Mouse (Mus musculus) small intestine, adult 2 months (tissue): ENCODE measurements around the gene Tmco2. TPM values are rescaled to one million over a fixed set of nuclear protein-coding genes. Genes with fewer than 3 reads are reported as not detected.
A peak's percentile ranks its signal among the peaks of the same experiment; 100 is the strongest.
"Not testable (repeated sequence)": the region's sequence is repeated elsewhere in the genome, so short reads cannot be mapped to it uniquely, and the experiment has no call there.

Experiments used
- H3K27ac ChIP-seq: fragments of 200-500 bp; 2 replicates; pipeline ENCODE4 v1.5.1; 2012; ENCODE audit warnings: low read depth, low read length, control low read depth, inconsistent platforms; ENCODE audit not compliant: insufficient read depth
- H3K27me3 ChIP-seq: fragments of 200-500 bp; 2 replicates; pipeline ENCODE4 v1.6.1; 2012; ENCODE audit warnings: mild to moderate bottlenecking, moderate library complexity, low read length, inconsistent platforms; ENCODE audit not compliant: control insufficient read depth, insufficient read depth
- H3K36me3 ChIP-seq: fragments of 200-500 bp; 2 replicates; pipeline ENCODE4 v1.6.1; 2012; ENCODE audit warnings: mild to moderate bottlenecking, low read length, control low read depth, inconsistent platforms; ENCODE audit not compliant: control insufficient read depth, insufficient read depth
- H3K4me1 ChIP-seq: fragments of 200-500 bp; 2 replicates; pipeline ENCODE4 v1.6.1; 2012; ENCODE audit warnings: low read length, inconsistent platforms, mixed read lengths; ENCODE audit not compliant: control insufficient read depth, insufficient read depth, insufficient read length
- H3K4me3 ChIP-seq: fragments of 200-500 bp; 2 replicates; pipeline ENCODE4 v1.5.1; 2012; ENCODE audit warnings: low read depth, mild to moderate bottlenecking, control low read depth, inconsistent platforms, low read length, moderate library complexity
- CTCF ChIP-seq: fragments of 200-500 bp; IDR thresholded peaks from 2 replicates; pipeline ENCODE4 v1.5.1; 2012; ENCODE audit warnings: low read depth, mild to moderate bottlenecking, control low read depth, inconsistent platforms, low read length, moderate library complexity, mixed read lengths; ENCODE audit not compliant: insufficient replicate concordance, insufficient read length; ENCODE audit errors: extremely low read depth
- POLR2A ChIP-seq: fragments of 200-500 bp; IDR thresholded peaks from 2 replicates; pipeline ENCODE4 v1.6.1; 2012; ENCODE audit warnings: low read depth, mild to moderate bottlenecking, control low read depth, inconsistent platforms, low read length, moderate library complexity
- WGBS: fragments of 180-500 bp; shearing (Covaris S2); methylation state at CpG from one replicate; pipeline ENCODE4 v1.1.7; 2018; 5-methylcytosine and 5-hydroxymethylcytosine counted together
- polyA plus RNA-seq: library from polyadenylated mRNA; depleted of rRNA; stranded (reverse); fragments of >200 nt; gene quantifications from 2 replicates; pipeline ENCODE4 v1.2.3, GENCODE M21; 2012; rRNA removed

Tmco2 gene
- polyA plus RNA-seq, 1 experiment, result not detected

DNA sequence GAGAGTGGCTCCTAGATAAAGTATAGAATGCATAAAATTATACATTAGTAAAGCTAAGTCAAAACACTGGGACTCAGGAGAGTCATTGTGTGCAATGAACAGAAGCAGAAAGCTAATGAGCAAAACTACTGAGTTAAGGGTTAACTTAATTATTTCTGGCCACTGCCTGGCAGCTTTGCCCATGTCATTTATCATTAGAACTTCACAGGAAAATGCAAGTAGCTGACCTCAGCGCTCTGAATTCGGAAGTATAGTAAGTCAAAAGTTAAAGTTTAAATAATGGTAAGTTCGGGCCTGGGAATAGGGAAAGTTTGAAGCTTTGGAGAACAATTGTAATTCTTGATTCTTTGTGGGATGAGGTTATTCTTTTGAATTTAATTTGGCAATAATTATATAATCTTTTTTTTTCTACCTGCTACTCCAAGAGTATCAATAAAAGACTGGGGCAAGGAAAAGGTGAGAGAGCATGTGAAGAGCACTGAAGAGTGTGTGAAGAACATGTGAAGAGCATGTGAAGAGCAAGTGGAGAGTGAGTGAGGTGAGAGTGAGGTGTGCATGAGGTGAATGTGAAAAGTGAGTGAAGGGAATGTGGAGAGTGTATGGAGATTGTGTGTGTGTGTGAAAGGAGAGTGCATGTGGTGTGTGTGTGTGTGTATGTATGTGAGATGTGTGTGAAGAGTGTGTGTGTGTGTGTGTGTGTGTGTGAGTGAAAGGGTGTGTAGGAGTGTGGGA lies 30.9 kb downstream of the Tmco2 start:
- Histone ChIP-seq H3K36me3 (peaks cover 35% of the 10 kb centered on the region), H3K4me3 (no peak overlapping the region), H3K27me3 (no peaks in the 10 kb centered on the region), H3K4me1 (no peaks in the 10 kb centered on the region), H3K27ac (no peak overlapping the region)
- 72% methylated on average over 3 of the region's 3 CpGs for WGBS
- no peak for TF ChIP-seq CTCF
- no peak for TF ChIP-seq POLR2A

DNA sequence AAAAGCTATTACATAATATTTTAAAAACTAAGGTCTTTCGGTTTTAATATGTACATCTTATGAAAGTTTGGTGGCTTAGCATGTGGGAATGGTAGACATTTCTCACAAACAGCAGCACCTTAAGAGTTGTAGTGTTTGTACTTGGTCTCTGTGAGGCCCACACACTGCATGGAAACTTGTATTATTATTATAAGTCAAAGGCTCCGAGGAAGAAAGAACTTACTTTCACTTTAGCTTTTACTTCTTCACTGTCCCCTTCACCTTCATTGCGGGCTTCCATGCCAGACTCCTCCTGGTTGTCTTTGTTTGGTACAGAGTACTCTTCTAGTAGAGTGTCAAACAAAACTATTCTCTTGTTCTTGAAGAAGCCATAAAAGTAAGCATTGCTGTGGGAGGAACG lies 34.8 kb downstream of the Tmco2 start:
- H3K27ac ChIP-seq, result no peak overlapping the region
- H3K4me1 ChIP-seq, result no peaks in the 10 kb centered on the region
- WGBS, result 73% methylated on average over 4 of the region's 4 CpGs
- no peaks in the 10 kb centered on the region for H3K27me3 ChIP-seq
- TF ChIP-seq POLR2A, result no peak
- TF ChIP-seq CTCF, result no peak
- H3K4me3 ChIP-seq, result no peak overlapping the region
- H3K36me3 ChIP-seq, result peaks cover 20% of the 10 kb centered on the region

DNA sequence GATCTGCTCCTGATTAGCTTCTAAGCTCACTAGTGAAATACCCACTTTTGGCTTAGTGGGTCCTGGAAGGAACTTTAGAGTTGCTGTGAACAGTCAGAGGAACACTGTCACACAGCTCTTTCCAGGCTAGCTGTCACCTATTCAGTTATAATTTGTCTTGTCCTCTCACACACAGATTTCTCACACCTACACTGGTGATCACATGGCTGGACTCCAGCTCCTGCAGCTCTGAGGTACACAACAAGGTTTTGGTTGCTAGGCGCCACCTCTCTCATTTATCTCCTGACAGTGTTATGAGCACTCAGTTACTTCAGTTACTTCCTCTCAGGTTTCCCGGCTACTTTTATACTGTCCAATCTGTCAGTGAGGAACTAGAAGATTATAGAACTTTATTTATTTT lies 43.7 kb downstream of the Tmco2 start:
- peaks cover 29% of the 10 kb centered on the region for H3K36me3 ChIP-seq
- TF ChIP-seq CTCF (no peak), POLR2A (no peak)
- no peak overlapping the region for H3K27ac ChIP-seq
- no peaks in the 10 kb centered on the region for H3K4me1 ChIP-seq
- 58% methylated on average over 2 of the region's 2 CpGs for WGBS
- H3K4me3 ChIP-seq, result no peak overlapping the region
- no peaks in the 10 kb centered on the region for H3K27me3 ChIP-seq

DNA sequence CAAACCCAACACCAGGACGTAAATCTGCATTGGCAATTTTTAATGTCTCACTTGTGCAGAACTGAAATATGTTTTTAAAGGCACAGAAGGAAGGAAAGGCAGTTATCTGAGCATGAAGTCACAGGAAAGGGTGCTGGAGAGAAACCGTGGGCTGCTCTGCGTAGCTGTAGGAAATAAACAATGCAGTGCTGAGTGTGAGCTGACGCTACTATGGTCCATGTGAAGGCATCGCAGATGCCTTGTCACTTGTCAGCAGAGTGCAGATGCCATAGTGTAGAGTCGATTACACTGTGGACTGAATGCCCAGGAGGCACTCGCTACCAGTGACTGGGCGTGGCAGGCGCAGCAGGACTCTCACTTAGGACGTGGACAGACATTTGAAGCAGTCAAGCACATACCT lies 49.8 kb downstream of the Tmco2 start:
- H3K4me1 ChIP-seq, H3K27ac ChIP-seq, H3K27me3 ChIP-seq, H3K4me3 ChIP-seq: not testable (repeated sequence)
- H3K36me3 ChIP-seq, result peaks cover 17% of the 10 kb centered on the region
- WGBS, result 85% methylated on average over 10 of the region's 10 CpGs

DNA sequence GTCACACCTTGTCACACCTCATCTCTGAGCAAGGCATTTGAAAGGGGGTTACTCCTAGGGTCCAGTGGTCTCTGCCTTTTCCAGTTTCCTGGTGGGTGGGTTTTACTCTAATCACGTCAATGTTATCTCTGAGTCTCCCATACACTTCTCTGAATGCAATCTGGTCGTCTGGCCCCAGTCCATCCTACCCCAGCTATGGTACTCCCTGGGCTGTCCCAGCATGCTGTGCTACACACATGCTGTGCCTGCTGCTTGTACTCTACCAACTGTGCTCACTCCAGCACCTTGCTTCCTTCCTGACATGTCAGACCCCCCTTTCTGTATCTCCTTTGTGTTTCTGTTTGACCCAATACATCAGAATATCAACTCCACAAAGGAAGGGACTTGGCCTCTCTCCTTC lies 52.0 kb downstream of the Tmco2 start:
- Histone ChIP-seq H3K36me3 (peaks cover 12% of the 10 kb centered on the region), H3K27me3 (peaks cover 7% of the 10 kb centered on the region), H3K4me1 (no peaks in the 10 kb centered on the region), H3K27ac (no peak overlapping the region), H3K4me3 (no peak overlapping the region)
- WGBS, result 42% methylated on average over 2 of the region's 2 CpGs
- TF ChIP-seq POLR2A (no peak), CTCF (no peak)

DNA sequence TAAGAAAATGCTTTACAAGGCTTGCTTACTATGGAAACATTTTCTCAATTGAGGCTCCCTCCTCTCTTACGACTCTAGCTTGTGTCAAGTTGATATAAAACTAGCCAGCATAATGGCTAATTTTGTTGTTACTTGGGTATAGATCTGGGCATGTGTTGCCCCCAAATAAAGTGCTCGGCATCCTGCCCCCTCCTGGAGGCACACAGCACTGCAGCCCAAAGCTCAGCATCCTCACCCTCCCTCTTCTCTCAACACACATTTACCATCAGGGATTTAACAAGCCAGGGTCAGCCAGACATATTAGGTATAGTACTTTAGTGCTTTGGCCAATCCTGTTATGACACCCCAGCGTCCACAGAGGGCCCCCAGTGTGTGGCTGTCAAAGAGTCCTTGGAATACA lies 52.7 kb downstream of the Tmco2 start:
- H3K4me1 ChIP-seq, result no peaks in the 10 kb centered on the region
- TF ChIP-seq POLR2A (no peak), CTCF (peak; percentile 56; the same call in 1 of the 2 replicates)
- peaks cover 11% of the 10 kb centered on the region for H3K36me3 ChIP-seq
- H3K4me3 ChIP-seq, result no peak overlapping the region
- no peak overlapping the region for H3K27ac ChIP-seq
- WGBS, result 39% methylated on average over 3 of the region's 3 CpGs
- peaks cover 7% of the 10 kb centered on the region for H3K27me3 ChIP-seq

Other genes with a start within 250 kb of the Tmco2 start
- gene Exo5, start 184.2 kb downstream of the Tmco2 start, polyA plus RNA-seq, result 1.3 and 2.8 TPM in 2 replicates
- gene Zfp69, start 157.5 kb downstream of the Tmco2 start, polyA plus RNA-seq, result 0.60 and 1.8 TPM in 2 replicates
- gene Smap2, start 92.0 kb downstream of the Tmco2 start, polyA plus RNA-seq, result 12.1 and 28.1 TPM in 2 replicates
- gene Col9a2, start 69.8 kb downstream of the Tmco2 start, polyA plus RNA-seq, result 0.18 and 0.53 TPM in 2 replicates
- gene Zmpste24, start 11.0 kb downstream of the Tmco2 start, polyA plus RNA-seq, result 5.8 and 10.4 TPM in 2 replicates
- gene Rlf, start 105.9 kb upstream of the Tmco2 start, polyA plus RNA-seq, result 0.83 and 1.2 TPM in 2 replicates
- gene Gm12888, start 215.7 kb upstream of the Tmco2 start, polyA plus RNA-seq, result not detected in 2 replicates